Mouse (Mus musculus): ENCODE measurements around the gene Ldb1.

The Ldb1 gene

GRCm38 (mm10) chr19:46044993-46045695 is at the start of gene Ldb1:
Gene Ldb1, minus strand, starts transcription at chr19:46045214.
- DNase-seq (ENCODE audit: low spot score) = peak; percentile 74

GRCm38 (mm10) chr19:46094144-46094543 is 49.1 kb upstream of the Ldb1 start:
- no peak for DNase-seq (ENCODE audit: low spot score)

GRCm38 (mm10) chr19:46091641-46092040 is 46.6 kb upstream of the Ldb1 start:
- DNase-seq (ENCODE audit: low spot score) = no peak

- DNase-seq (ENCODE audit: low spot score) = no peak
Measured at GRCm38 (mm10) chr19:46087871-46088270, 42.9 kb upstream of the Ldb1 start.

- DNase-seq (ENCODE audit: low spot score) = peak; percentile 29
Measured at GRCm38 (mm10) chr19:46086337-46086736, 41.3 kb upstream of the Ldb1 start.

- no peak for DNase-seq (ENCODE audit: low spot score)
Measured at GRCm38 (mm10) chr19:46085185-46085584, 40.2 kb upstream of the Ldb1 start.

GRCm38 (mm10) chr19:46078535-46078934 is 33.5 kb upstream of the Ldb1 start:
- no peak for DNase-seq (ENCODE audit: low spot score)

GRCm38 (mm10) chr19:46075616-46076607 is 30.9 kb upstream of the Ldb1 start, which contains the start of gene Nolc1:
Gene Nolc1, plus strand, starts transcription at chr19:46075863.
- peak; percentile 99 for DNase-seq (ENCODE audit: low spot score)

- DNase-seq (ENCODE audit: low spot score) = no peak
Measured at GRCm38 (mm10) chr19:46074266-46074665, 29.3 kb upstream of the Ldb1 start.

GRCm38 (mm10) chr19:46073285-46073684 is 28.3 kb upstream of the Ldb1 start:
- no peak for DNase-seq (ENCODE audit: low spot score)

GRCm38 (mm10) chr19:46068054-46068453 is 23.0 kb upstream of the Ldb1 start:
- DNase-seq (ENCODE audit: low spot score) = no peak

- no peak for DNase-seq (ENCODE audit: low spot score)
Measured at GRCm38 (mm10) chr19:46060845-46061244, 15.8 kb upstream of the Ldb1 start.

- no peak for DNase-seq (ENCODE audit: low spot score)
Measured at GRCm38 (mm10) chr19:46058466-46058865, 13.5 kb upstream of the Ldb1 start.

- DNase-seq (ENCODE audit: low spot score) = peak; percentile 88
Measured at GRCm38 (mm10) chr19:46056947-46057607, 12.1 kb upstream of the Ldb1 start.

- peak; percentile 84 for DNase-seq (ENCODE audit: low spot score)
Measured at GRCm38 (mm10) chr19:46056388-46056946, 11.5 kb upstream of the Ldb1 start.

GRCm38 (mm10) chr19:46055752-46056387 is 10.9 kb upstream of the Ldb1 start:
- DNase-seq (ENCODE audit: low spot score) = no peak

GRCm38 (mm10) chr19:46050462-46050861 is 5.4 kb upstream of the Ldb1 start:
- no peak for DNase-seq (ENCODE audit: low spot score)

GRCm38 (mm10) chr19:46049129-46049528 is 4.1 kb upstream of the Ldb1 start:
- DNase-seq (ENCODE audit: low spot score) = no peak

GRCm38 (mm10) chr19:46047426-46047825 is 2.4 kb upstream of the Ldb1 start:
- no peak for DNase-seq (ENCODE audit: low spot score)

GRCm38 (mm10) chr19:46046621-46047025 is 1.6 kb upstream of the Ldb1 start:
- DNase-seq (ENCODE audit: low spot score) = no peak

- DNase-seq (ENCODE audit: low spot score) = peak; percentile 36
Measured at GRCm38 (mm10) chr19:46045696-46046311, 790 bp upstream of the Ldb1 start.
